Mouse (Mus musculus): ENCODE measurements around the gene Ubxn6. TPM values are rescaled to one million over a fixed set of nuclear protein-coding genes. Genes with fewer than 3 reads are reported as not detected.
"Not testable (repeated sequence)": the region's sequence is repeated elsewhere in the genome, so short reads cannot be mapped to it uniquely, and the experiment has no call there.

Ubxn6 gene
- polyA plus RNA-seq, 1 experiment from 2014 or later = 51.6 TPM

- WGBS = 88% methylated on average over 15 of the region's 15 CpGs
- no peak overlapping the region for H3K4me3 ChIP-seq (replicated peaks)
- peaks cover 80% of the 10 kb centered on the region for H3K36me3 ChIP-seq
- no peaks in the 10 kb centered on the region for H3K4me1 ChIP-seq
- no peak overlapping the region for H3K4me2 ChIP-seq (replicated peaks)
- H3K27me3 ChIP-seq = no peaks in the 10 kb centered on the region
- H3K27ac ChIP-seq (replicated peaks) = no peak overlapping the region
- ATAC-seq (ENCODE audit: insufficient number of reproducible peaks, low FRiP score, low TSS enrichment, low read depth) = no peak
- H3K9ac ChIP-seq = no peak overlapping the region
- no peaks in the 10 kb centered on the region for H3K9me3 ChIP-seq (replicated peaks)
Measured at GRCm38 (mm10) chr17:56098711-56099572, 24.1 kb upstream of the Ubxn6 start.

GRCm38 (mm10) chr17:56098180-56098579 lies 23.4 kb upstream of the Ubxn6 start:
- Histone ChIP-seq H3K27me3 (no peaks in the 10 kb centered on the region), H3K4me3 (replicated peaks) (no peak overlapping the region), H3K27ac (replicated peaks) (no peak overlapping the region), H3K4me2 (replicated peaks) (no peak overlapping the region), H3K9ac (no peak overlapping the region), H3K4me1 (peaks cover 4% of the 10 kb centered on the region; the same call in 1 of the 2 replicates), H3K36me3 (peaks cover 82% of the 10 kb centered on the region), H3K9me3 (replicated peaks) (no peaks in the 10 kb centered on the region)
- no peak for ATAC-seq (ENCODE audit: insufficient number of reproducible peaks, low FRiP score, low TSS enrichment, low read depth)
- 89% methylated on average over 8 of the region's 8 CpGs for WGBS

GRCm38 (mm10) chr17:56096883-56097282 lies 22.1 kb upstream of the Ubxn6 start:
- no peak for ATAC-seq (ENCODE audit: insufficient number of reproducible peaks, low FRiP score, low TSS enrichment, low read depth)
- Histone ChIP-seq H3K27ac (replicated peaks) (no peak overlapping the region), H3K4me1 (peaks cover 5% of the 10 kb centered on the region; the same call in 1 of the 2 replicates), H3K27me3 (no peaks in the 10 kb centered on the region), H3K4me3 (replicated peaks) (no peak overlapping the region), H3K9me3 (replicated peaks) (no peaks in the 10 kb centered on the region), H3K9ac (no peak overlapping the region), H3K4me2 (replicated peaks) (no peak overlapping the region), H3K36me3 (peaks cover 70% of the 10 kb centered on the region)
- WGBS = 85% methylated on average over 12 of the region's 12 CpGs

- WGBS = 69% methylated on average over 1 of the region's 1 CpGs
- no peak overlapping the region for H3K4me3 ChIP-seq (replicated peaks)
- no peaks in the 10 kb centered on the region for H3K27me3 ChIP-seq
- no peak for ATAC-seq (ENCODE audit: insufficient number of reproducible peaks, low FRiP score, low TSS enrichment, low read depth)
- H3K36me3 ChIP-seq = peaks cover 46% of the 10 kb centered on the region
- peaks cover 5% of the 10 kb centered on the region; the same call in 1 of the 2 replicates for H3K4me1 ChIP-seq
- H3K9me3 ChIP-seq (replicated peaks) = no peaks in the 10 kb centered on the region
- H3K27ac ChIP-seq (replicated peaks) = no peak overlapping the region
- 0 out of 2 replicates have a peak overlapping the region, but pooled peaks have one; percentile 21 for H3K9ac ChIP-seq
- no peak overlapping the region for H3K4me2 ChIP-seq (replicated peaks)
Measured at GRCm38 (mm10) chr17:56092794-56093193, 18.0 kb upstream of the Ubxn6 start.

GRCm38 (mm10) chr17:56092312-56092711 lies 17.5 kb upstream of the Ubxn6 start:
- Histone ChIP-seq H3K27me3 (no peaks in the 10 kb centered on the region), H3K9me3 (replicated peaks) (no peaks in the 10 kb centered on the region), H3K4me3 (replicated peaks) (no peak overlapping the region), H3K27ac (replicated peaks) (no peak overlapping the region), H3K4me2 (replicated peaks) (no peak overlapping the region), H3K9ac (no peak overlapping the region), H3K36me3 (peaks cover 44% of the 10 kb centered on the region), H3K4me1 (peaks cover 5% of the 10 kb centered on the region; the same call in 1 of the 2 replicates)
- no peak for ATAC-seq (ENCODE audit: insufficient number of reproducible peaks, low FRiP score, low TSS enrichment, low read depth)
- WGBS = 94% methylated on average over 1 of the region's 1 CpGs

GRCm38 (mm10) chr17:56080781-56081585 lies 6.2 kb upstream of the Ubxn6 start:
- peak overlapping the region; percentile 92 for H3K4me2 ChIP-seq (replicated peaks)
- H3K36me3 ChIP-seq = peaks cover 23% of the 10 kb centered on the region
- peak overlapping the region; percentile 92 for H3K4me3 ChIP-seq (replicated peaks)
- H3K4me1 ChIP-seq = peaks cover 27% of the 10 kb centered on the region
- WGBS = 7% methylated on average over 8 of the region's 8 CpGs
- peak overlapping the region; percentile 83 for H3K9ac ChIP-seq
- H3K27me3 ChIP-seq = no peaks in the 10 kb centered on the region
- H3K9me3 ChIP-seq (replicated peaks) = no peaks in the 10 kb centered on the region
- ATAC-seq (ENCODE audit: insufficient number of reproducible peaks, low FRiP score, low TSS enrichment, low read depth) = peak; percentile 32
- H3K27ac ChIP-seq (replicated peaks) = 0 out of 2 replicates have a peak overlapping the region, but pooled peaks have one; percentile 28

GRCm38 (mm10) chr17:56079921-56080320 lies 5.1 kb upstream of the Ubxn6 start:
- peak overlapping the region; percentile 63 for H3K27ac ChIP-seq (replicated peaks)
- no peaks in the 10 kb centered on the region for H3K27me3 ChIP-seq
- no peaks in the 10 kb centered on the region for H3K9me3 ChIP-seq (replicated peaks)
- peaks cover 22% of the 10 kb centered on the region for H3K36me3 ChIP-seq
- peaks cover 35% of the 10 kb centered on the region for H3K4me1 ChIP-seq
- peak overlapping the region; percentile 92 for H3K4me3 ChIP-seq (replicated peaks)
- H3K9ac ChIP-seq = peak overlapping the region; percentile 83
- peak overlapping the region; percentile 92 for H3K4me2 ChIP-seq (replicated peaks)
- under 1% methylated on average over 11 of the region's 11 CpGs for WGBS
- no peak for ATAC-seq (ENCODE audit: insufficient number of reproducible peaks, low FRiP score, low TSS enrichment, low read depth)

- H3K9ac ChIP-seq = peak within 1 kb of the TSS; percentile 83
- H3K4me3 ChIP-seq (replicated peaks) = peak within 1 kb of the TSS; percentile 92
- H3K36me3 ChIP-seq = peaks cover 18% of the 10 kb centered on the region
- ATAC-seq (ENCODE audit: insufficient number of reproducible peaks, low FRiP score, low TSS enrichment, low read depth) = peak; percentile 93
- H3K4me1 ChIP-seq = peaks cover 38% of the 10 kb centered on the region
- H3K9me3 ChIP-seq (replicated peaks) = no peaks in the 10 kb centered on the region
- H3K27me3 ChIP-seq = no peaks in the 10 kb centered on the region
- H3K4me2 ChIP-seq (replicated peaks) = peak within 1 kb of the TSS; percentile 92
- peak within 1 kb of the TSS; percentile 63 for H3K27ac ChIP-seq (replicated peaks)
- under 1% methylated on average over 61 of the region's 61 CpGs for WGBS
Measured at GRCm38 (mm10) chr17:56078880-56079795, 4.3 kb upstream of the Ubxn6 start, which contains the start of gene Hdgfl2. Hdgfl2 (plus strand) TSS chr17:56079634.

GRCm38 (mm10) chr17:56078361-56078760 lies 3.5 kb upstream of the Ubxn6 start:
- H3K9me3 ChIP-seq (replicated peaks); H3K9ac ChIP-seq; ATAC-seq (ENCODE audit: insufficient number of reproducible peaks, low FRiP score, low TSS enrichment, low read depth); H3K27me3 ChIP-seq: not testable (repeated sequence)
- H3K27ac ChIP-seq (replicated peaks) = 0 out of 2 replicates have a peak overlapping the region, but pooled peaks have one; percentile 30
- H3K4me3 ChIP-seq (replicated peaks) = peak overlapping the region; percentile 92
- H3K4me1 ChIP-seq = peaks cover 46% of the 10 kb centered on the region
- WGBS = 67% methylated on average over 9 of the region's 9 CpGs
- H3K36me3 ChIP-seq = peaks cover 13% of the 10 kb centered on the region
- H3K4me2 ChIP-seq (replicated peaks) = peak overlapping the region; percentile 92

- Histone ChIP-seq H3K27ac (replicated peaks) (no peak overlapping the region), H3K27me3 (no peaks in the 10 kb centered on the region), H3K4me1 (peaks cover 54% of the 10 kb centered on the region), H3K4me2 (replicated peaks) (no peak overlapping the region), H3K9me3 (replicated peaks) (no peaks in the 10 kb centered on the region), H3K9ac (no peak overlapping the region), H3K36me3 (peaks cover 10% of the 10 kb centered on the region), H3K4me3 (replicated peaks) (no peak overlapping the region)
- ATAC-seq (ENCODE audit: insufficient number of reproducible peaks, low FRiP score, low TSS enrichment, low read depth) = no peak
- 92% methylated on average over 5 of the region's 5 CpGs for WGBS
Measured at GRCm38 (mm10) chr17:56077523-56077922, 2.7 kb upstream of the Ubxn6 start.
